Mouse (Mus musculus) small intestine, adult 2 months (tissue): ENCODE results near the gene Snu13.

Experiments used
- CTCF ChIP-seq: fragments of 200-500 bp; IDR thresholded peaks from 2 replicates; pipeline ENCODE4 v1.5.1; 2012; ENCODE audit warnings: low read depth, mild to moderate bottlenecking, control low read depth, inconsistent platforms, low read length, moderate library complexity, mixed read lengths; ENCODE audit not compliant: insufficient replicate concordance, insufficient read length; ENCODE audit errors: extremely low read depth
- POLR2A ChIP-seq: fragments of 200-500 bp; IDR thresholded peaks from 2 replicates; pipeline ENCODE4 v1.6.1; 2012; ENCODE audit warnings: low read depth, mild to moderate bottlenecking, control low read depth, inconsistent platforms, low read length, moderate library complexity

DNA sequence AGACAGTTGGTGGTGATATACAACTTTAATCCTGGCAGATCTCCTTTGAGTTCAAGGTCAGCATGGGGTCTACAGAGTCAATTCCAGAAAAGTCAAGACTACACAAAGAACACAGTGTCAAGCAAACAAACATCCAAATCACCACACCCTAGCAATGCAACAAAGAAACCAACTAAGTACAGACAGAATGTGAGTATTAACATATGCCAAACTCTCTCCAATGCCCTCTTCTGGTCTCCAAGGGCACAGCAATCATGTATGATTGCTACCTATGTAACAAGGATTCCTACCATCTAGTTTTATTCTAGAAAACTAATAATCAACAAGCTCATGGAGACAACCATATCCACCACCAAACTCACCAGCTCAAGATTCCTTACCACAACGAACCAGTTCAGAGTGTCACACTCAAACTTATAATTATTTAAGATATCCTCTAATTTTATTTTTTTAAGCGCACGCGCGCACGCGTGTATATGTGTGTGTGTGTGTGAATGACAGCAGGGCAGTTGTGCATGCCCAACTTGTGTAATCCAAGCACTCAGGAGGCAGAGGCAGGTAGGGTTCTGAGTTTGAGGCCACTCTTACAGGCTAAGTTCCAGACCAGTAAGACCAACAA, 3.1 kb downstream of the Snu13 start:
- TF ChIP-seq POLR2A (no peak), CTCF (no peak)
